Mouse (Mus musculus) liver, postnatal 0 days (tissue): Measurements from ENCODE around the gene Zfp213.

Source experiments
- CTCF ChIP-seq: sonication (generic); IDR thresholded peaks from 2 replicates; pipeline ENCODE4 v1.5.1; 2016; ENCODE audit warnings: antibody characterized with exemption, low read depth
- EP300 ChIP-seq: IDR thresholded peaks from 2 replicates; pipeline ENCODE4 v1.6.1; 2016; ENCODE audit warnings: antibody characterized with exemption, low read depth, mild to moderate bottlenecking

DNA sequence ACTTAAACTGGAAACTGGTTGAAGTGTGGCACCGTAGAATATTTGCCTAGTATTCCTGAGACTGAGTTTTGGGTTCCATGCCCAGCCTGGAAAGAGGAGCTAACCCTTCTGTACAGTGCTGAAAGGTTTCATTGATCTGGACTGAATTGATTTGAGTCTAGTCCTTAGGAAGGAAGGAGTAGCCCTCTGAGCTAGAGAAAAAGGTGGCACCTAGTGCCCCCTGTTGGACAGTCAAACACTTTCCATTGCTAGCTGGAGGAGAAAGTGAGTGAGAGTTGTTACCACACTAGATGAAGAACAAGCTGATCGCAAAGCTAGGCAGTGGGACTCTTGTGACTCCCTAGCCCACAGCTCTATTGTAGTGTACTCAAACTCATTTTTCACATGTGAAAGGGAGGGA lies 39.5 kb upstream of the Zfp213 start:
- peak; percentile 74 for TF ChIP-seq CTCF
- no peak for TF ChIP-seq EP300
